Mouse (Mus musculus) erythroblast, embryonic 14.5 days (primary cell): ENCODE results near the gene Calml3. TPM values are rescaled to one million over a fixed set of nuclear protein-coding genes. Genes with fewer than 3 reads are reported as not detected.

ENCODE experiments used
- H3K27me3 ChIP-seq: 2 replicates; pipeline ENCODE4 v1.6.1; 2012; ENCODE audit warnings: inconsistent platforms; ENCODE audit not compliant: control insufficient read depth
- H3K36me3 ChIP-seq: 2 replicates; pipeline ENCODE4 v1.6.1; 2012; ENCODE audit warnings: mild to moderate bottlenecking, inconsistent platforms; ENCODE audit not compliant: control insufficient read depth
- H3K4me1 ChIP-seq: 2 replicates; pipeline ENCODE4 v1.6.1; 2012; ENCODE audit warnings: inconsistent platforms; ENCODE audit not compliant: control insufficient read depth
- H3K4me3 ChIP-seq: replicated peaks from 2 replicates; pipeline ENCODE3; 2012; ENCODE audit warnings: moderate library complexity, mild to moderate bottlenecking, inconsistent platforms
- H3K9me3 ChIP-seq: 2 replicates; pipeline ENCODE4 v1.6.1; 2012; ENCODE audit warnings: low read length, inconsistent platforms, mixed read lengths; ENCODE audit not compliant: control insufficient read depth
- GATA1 ChIP-seq: IDR thresholded peaks from 2 replicates; pipeline ENCODE4 v1.6.1; 2012; ENCODE audit warnings: low read length, inconsistent platforms, mixed read lengths
- TAL1 ChIP-seq: IDR thresholded peaks from 3 replicates; pipeline ENCODE4 v1.6.1; 2012; ENCODE audit warnings: low read length, inconsistent platforms, mixed read lengths
- polyA plus RNA-seq: library from polyadenylated mRNA; stranded (reverse); fragments of >175 nt; gene quantifications from 2 replicates; pipeline ENCODE4 v1.2.3, GENCODE M21; 2012

Gene Calml3
- polyA plus RNA-seq, 1 experiment = not detected

DNA sequence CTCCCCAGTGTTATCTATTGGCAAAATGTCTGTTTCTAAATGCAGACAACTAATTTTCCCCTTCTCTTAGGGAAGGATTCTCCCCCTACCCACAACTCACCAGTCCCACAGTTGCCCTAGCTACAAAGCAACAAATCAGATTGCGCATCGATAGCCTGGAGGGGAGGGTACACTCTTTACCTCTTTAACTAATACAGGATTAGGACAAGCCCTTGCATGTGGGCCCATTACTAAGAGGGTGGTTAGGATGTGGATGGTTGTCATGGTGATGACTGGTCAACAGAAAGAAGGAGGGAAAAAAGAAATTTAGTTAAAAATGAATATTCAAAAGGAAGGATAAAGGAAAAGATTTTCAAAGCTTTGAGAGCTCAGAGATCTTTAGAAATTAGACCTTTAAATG, 45.8 kb downstream of the Calml3 start:
- no peaks in the 10 kb centered on the region for H3K9me3 ChIP-seq
- H3K27me3 ChIP-seq = no peaks in the 10 kb centered on the region
- H3K4me1 ChIP-seq = no peaks in the 10 kb centered on the region
- no peak overlapping the region for H3K4me3 ChIP-seq
- TF ChIP-seq TAL1 (no peak), GATA1 (no peak)
- H3K36me3 ChIP-seq = no peaks in the 10 kb centered on the region

GRCm38 (mm10) chr13:3753291-3753690, 50.8 kb downstream of the Calml3 start:
- H3K4me1 ChIP-seq = no peaks in the 10 kb centered on the region
- no peak overlapping the region for H3K4me3 ChIP-seq
- no peaks in the 10 kb centered on the region for H3K27me3 ChIP-seq
- H3K9me3 ChIP-seq = no peaks in the 10 kb centered on the region
- no peak for TF ChIP-seq GATA1
- TF ChIP-seq TAL1 = no peak
- H3K36me3 ChIP-seq = no peaks in the 10 kb centered on the region

Other genes starting within 250 kb of the Calml3 start
- 0.02 and 0.10 TPM in 2 replicates for gene Fam208b, start 193.2 kb downstream of the Calml3 start, polyA plus RNA-seq
- 0.01 and 0.05 TPM in 2 replicates for gene Asb13, start 170.3 kb downstream of the Calml3 start, polyA plus RNA-seq
- gene Calm4, start 33.4 kb upstream of the Calml3 start, polyA plus RNA-seq = not detected in 2 replicates
- not detected in 2 replicates for gene Calm5, start 49.9 kb upstream of the Calml3 start, polyA plus RNA-seq
- 5.8 and 9.3 TPM in 2 replicates for gene Net1, start 113.9 kb upstream of the Calml3 start, polyA plus RNA-seq
- not detected in 2 replicates for gene Tubal3, start 114.0 kb upstream of the Calml3 start, polyA plus RNA-seq
- gene Ucn3, start 141.0 kb upstream of the Calml3 start, polyA plus RNA-seq = 0.03 TPM in 1 of 2 replicates, not detected in the other
- gene Akr1c14, start 244.7 kb upstream of the Calml3 start, polyA plus RNA-seq = not detected in 2 replicates